Mouse (Mus musculus) spleen, postnatal 36 days (tissue): ENCODE measurements around the gene Tbc1d20.
"Not testable (repeated sequence)": the region's sequence is repeated elsewhere in the genome, so short reads cannot be mapped to it uniquely, and the experiment has no call there.

Source experiments
- DNase-seq, 2 experiments: peaks; one replicate each; pipeline ENCODE4 v3.0.0; 2022; ENCODE audit warnings: low spot score in 2 of 2, mixed read lengths in 1 of 2

Gene Tbc1d20

GRCm38 (mm10) chr2:152293727-152294475, at the start of gene Tbc1d20:
TSS of gene Tbc1d20 (plus strand) at chr2:152293828.
- DNase-seq: peak; percentile 90 to 92

- DNase-seq: no peak
Measured at GRCm38 (mm10) chr2:152247213-152247612, 46.4 kb upstream of the Tbc1d20 start.

- no peak for DNase-seq
Measured at GRCm38 (mm10) chr2:152250511-152250910, 43.1 kb upstream of the Tbc1d20 start.

GRCm38 (mm10) chr2:152259739-152260138, 33.9 kb upstream of the Tbc1d20 start:
- DNase-seq: no peak

GRCm38 (mm10) chr2:152273639-152274038, 20.0 kb upstream of the Tbc1d20 start:
- no peak for DNase-seq

- DNase-seq: no peak
Measured at GRCm38 (mm10) chr2:152281407-152281806, 12.2 kb upstream of the Tbc1d20 start.

- DNase-seq: no peak
Measured at GRCm38 (mm10) chr2:152287560-152287959, 6.1 kb upstream of the Tbc1d20 start.

- no peak for DNase-seq
Measured at GRCm38 (mm10) chr2:152288046-152288445, 5.6 kb upstream of the Tbc1d20 start.

- not testable (repeated sequence) for DNase-seq
Measured at GRCm38 (mm10) chr2:152289623-152290022, 4.0 kb upstream of the Tbc1d20 start.

GRCm38 (mm10) chr2:152292475-152292874, 1.2 kb upstream of the Tbc1d20 start:
- DNase-seq: no peak

- no peak for DNase-seq
Measured at GRCm38 (mm10) chr2:152293179-152293726, 375 bp upstream of the Tbc1d20 start.

- DNase-seq: no peak
Measured at GRCm38 (mm10) chr2:152294541-152294940, 913 bp downstream of the Tbc1d20 start.

- no peak for DNase-seq
Measured at GRCm38 (mm10) chr2:152302862-152303261, 9.2 kb downstream of the Tbc1d20 start.

GRCm38 (mm10) chr2:152303781-152304180, 10.2 kb downstream of the Tbc1d20 start:
- no peak for DNase-seq

GRCm38 (mm10) chr2:152305480-152305879, 11.9 kb downstream of the Tbc1d20 start:
- no peak for DNase-seq

- DNase-seq: no peak
Measured at GRCm38 (mm10) chr2:152307186-152307585, 13.6 kb downstream of the Tbc1d20 start.

- no peak for DNase-seq
Measured at GRCm38 (mm10) chr2:152312996-152313395, 19.4 kb downstream of the Tbc1d20 start.

GRCm38 (mm10) chr2:152313926-152314325, 20.3 kb downstream of the Tbc1d20 start:
- DNase-seq: no peak

- no peak for DNase-seq
Measured at GRCm38 (mm10) chr2:152317054-152317453, 23.4 kb downstream of the Tbc1d20 start.

GRCm38 (mm10) chr2:152321558-152321957, 27.9 kb downstream of the Tbc1d20 start:
- no peak for DNase-seq

- no peak for DNase-seq
Measured at GRCm38 (mm10) chr2:152322198-152322597, 28.6 kb downstream of the Tbc1d20 start.

- no peak for DNase-seq
Measured at GRCm38 (mm10) chr2:152323971-152324370, 30.3 kb downstream of the Tbc1d20 start.

GRCm38 (mm10) chr2:152324842-152325241, 31.2 kb downstream of the Tbc1d20 start:
- DNase-seq: no peak
